Mouse (Mus musculus): ENCODE data around the gene Tnfrsf1b.
"Not testable (repeated sequence)": the region's sequence is repeated elsewhere in the genome, so short reads cannot be mapped to it uniquely, and the experiment has no call there.

Gene Tnfrsf1b

DNA sequence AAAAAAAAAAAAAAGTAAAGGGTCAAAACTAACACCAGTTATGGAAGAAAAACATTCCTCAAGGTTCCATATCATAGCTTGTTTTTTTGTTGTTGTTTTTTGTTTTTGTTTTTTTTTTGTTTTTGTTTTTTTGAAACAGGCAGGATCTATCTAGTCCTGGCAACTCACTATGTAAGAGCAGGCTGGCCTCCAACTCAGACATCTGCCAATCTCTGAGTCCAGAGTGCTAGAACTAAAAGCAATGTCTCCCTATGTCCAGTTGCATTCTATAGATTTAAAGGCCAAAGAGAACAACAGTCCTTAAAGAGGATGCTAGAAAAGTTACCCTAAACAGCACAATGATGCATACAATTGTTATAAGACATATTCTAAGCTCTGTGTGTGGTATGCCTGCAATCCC is 58.1 kb downstream of the Tnfrsf1b start:
- no peak for DNase-seq (ENCODE audit: low spot score)

DNA sequence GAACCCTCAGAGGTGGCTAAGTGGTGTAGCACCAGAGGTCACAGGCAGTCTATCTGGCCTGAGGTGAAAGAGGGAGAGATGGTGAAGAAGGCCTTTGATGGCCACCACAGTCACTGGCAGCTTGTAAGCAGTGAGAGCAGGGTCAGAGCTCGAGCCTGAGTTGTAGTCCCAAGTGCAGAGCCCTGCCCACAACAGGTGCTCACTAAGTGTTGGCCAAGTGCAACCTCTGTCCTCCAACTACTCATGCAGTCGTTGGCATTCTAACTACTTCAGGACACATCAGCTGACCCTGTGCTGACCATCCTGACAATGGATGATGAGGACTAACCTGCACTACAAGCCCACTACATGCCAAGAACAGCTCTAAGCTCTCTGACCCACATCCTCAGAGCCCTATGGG is 59.1 kb downstream of the Tnfrsf1b start:
- DNase-seq (ENCODE audit: low spot score), result no peak

DNA sequence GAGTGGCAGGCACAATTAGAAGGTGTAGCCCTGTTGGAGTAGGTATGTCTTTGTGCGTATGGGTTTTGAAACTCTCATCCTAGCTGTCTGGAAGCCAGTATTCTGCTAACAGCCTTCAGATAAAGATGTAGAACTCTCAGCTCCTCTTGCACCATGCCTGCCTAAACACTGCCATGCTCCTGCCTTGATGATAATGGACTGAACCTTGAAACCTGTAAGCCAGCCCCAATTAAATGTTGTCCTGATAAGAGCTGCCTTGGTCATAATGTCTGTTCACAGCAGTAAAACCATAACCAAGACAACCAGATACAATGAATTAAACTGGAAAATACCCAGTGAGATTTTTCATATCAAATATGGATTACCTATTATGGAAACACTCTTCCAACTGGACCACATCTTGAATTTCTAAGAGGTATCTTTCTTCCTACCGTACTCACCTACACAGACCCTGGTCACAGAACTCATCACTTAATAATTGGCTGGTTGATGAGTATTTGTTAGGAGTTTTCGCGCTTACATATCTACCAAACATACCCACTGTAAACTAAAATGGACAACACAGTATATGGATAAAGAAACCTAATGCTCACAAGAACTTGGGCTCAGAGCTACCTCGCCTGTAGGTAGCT is 67.6 kb downstream of the Tnfrsf1b start:
- DNase-seq (ENCODE audit: low spot score), result no peak

DNA sequence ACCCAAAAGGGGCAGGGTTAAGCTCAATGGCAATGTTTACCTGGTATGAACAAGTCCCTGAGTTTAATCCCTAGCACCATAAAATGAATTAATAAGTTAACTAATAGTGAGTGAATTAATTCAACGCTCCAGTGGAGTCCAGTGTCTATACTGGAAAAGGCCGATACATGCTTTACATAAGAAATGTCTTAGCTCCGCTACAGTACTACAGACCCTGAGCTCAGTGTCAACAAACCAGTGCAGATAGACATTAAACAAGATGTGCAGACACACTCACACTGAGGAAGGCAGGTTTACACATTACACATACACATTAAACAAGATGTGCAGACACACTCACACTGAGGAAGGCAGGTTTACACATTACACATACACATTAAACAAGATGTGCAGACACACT is 81.1 kb downstream of the Tnfrsf1b start:
- DNase-seq (ENCODE audit: low spot score), result not testable (repeated sequence)

DNA sequence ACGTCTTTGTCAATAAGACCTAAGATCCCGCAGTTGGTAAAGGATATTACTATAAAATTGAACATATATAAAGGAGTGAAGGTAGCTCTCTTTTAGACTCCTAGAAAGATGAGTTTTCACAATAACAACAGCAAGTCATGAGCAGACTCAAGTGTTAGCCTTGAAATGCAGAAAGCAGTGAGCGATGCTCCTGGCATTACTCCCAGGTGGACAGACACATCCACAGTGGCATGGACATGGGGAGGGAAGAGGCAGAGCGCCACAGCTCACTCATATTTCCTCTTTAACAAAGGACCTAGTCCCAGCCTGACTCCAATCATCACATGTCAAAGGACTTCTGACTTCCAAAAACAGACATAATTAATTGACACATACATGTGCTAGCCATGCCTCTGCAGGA is 82.6 kb downstream of the Tnfrsf1b start:
- no peak for DNase-seq (ENCODE audit: low spot score)

All from urinary bladder, postnatal 25 days (tissue).